Mouse (Mus musculus): ENCODE results near the gene Fam84a.

The Fam84a gene

DNA sequence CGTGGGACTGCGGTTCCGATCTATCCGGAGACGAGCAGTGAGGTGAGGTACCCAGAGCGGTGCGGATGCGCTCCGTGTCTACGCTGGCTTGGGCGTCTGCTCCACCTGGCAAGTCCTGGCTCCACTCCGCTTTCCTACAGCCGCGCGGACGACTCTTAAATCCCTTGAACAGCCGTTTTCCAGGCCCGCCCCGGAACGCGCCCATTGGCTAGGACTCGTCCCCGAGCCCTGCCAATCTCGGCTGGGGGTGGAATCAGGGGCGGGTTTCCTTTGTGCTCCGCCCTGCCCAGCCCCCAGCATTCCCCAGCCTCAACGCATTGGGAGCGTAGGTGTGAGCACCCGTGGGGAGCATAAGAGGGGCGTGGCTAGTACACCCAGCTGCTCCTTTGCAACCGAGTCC lies at the start of gene Fam84a:
Gene Fam84a, minus strand, starts transcription at position 134 of the 400 bp plus-strand sequence.
- no peak for DNase-seq (ENCODE audit: low read depth)

DNA sequence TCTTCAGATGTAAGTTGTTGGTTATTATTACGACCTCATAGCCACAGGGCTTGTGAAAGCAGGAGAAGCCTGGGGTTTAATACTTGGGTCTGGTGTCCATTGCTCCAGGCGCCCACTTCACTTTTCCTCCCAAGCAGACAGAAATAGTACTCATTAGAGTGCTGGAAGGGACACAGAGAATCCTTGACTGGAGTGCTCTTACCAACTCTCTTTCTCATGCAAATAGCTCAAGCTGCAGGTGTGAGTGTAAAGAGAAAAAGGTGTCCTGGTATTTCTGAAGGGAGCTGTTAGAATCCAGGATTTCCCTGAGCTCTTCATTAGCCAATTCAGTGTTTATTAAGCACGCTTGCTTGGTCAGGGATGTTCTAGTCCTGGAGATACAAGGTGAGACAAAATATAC lies 43.6 kb upstream of the Fam84a start:
- DNase-seq (ENCODE audit: low read depth), result no peak

DNA sequence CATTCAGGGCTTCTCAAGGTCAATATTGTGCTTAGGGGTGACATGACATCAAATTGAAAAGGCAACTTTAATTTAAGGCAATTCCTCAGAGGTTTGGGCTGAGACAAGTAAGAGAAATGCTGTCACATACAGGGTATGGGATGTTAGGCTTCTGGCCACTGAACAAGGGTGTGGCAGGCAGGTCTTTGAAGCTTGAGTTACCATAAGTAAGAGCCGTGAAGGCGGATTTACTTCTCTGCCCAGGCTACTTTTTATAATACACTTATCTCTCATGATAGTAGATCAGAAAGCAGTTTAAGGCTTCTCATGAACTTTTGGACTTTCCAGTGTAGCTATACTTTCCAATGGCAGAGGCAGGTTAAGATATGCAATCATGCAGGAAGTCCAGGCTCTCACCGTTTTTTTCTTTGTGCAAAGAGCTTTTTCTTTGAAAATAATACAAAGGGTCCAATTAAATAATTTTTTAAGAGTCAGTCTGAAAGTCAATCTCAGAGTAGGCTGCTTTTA lies 34.9 kb upstream of the Fam84a start:
- DNase-seq (ENCODE audit: low read depth), result no peak

DNA sequence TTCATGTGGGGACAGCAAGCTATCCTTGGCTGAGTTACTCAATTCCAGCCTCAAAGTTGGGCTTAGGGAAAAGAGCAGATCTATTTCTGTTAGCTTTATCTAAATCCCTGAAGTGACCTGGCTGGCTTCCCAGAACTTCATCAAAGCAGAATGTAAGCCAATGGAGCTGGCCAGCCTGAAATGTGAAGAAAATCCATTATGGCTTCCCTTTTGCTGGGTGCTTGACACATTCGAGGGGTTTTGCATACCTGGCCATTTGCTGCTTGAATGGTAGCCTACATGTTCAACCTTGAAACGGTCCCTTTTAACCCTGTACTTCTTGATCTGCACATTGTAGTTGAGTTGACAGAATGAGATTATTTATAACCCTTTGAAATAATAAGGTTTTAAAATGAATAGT lies 13.9 kb upstream of the Fam84a start:
- no peak for DNase-seq (ENCODE audit: low read depth)

DNA sequence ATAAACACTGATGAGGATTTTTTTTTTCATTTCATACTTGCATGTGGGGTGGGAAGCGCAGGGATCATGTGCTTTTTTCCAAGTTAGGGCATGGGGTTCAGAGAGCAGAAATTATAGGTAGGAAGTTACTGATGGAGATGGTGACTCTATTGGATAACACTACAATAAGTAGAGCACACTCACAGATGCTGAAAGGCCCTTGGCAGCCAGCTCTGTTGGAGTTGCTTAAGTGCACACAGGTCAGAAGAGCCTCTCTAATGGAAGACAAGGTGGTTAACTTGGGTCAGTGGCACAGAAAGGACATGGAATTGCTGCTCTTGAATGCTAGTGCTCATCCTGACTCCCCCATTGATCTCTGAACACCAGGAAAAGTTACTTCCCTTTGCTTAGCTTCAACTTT lies 13.1 kb upstream of the Fam84a start:
- DNase-seq (ENCODE audit: low read depth), result no peak

DNA sequence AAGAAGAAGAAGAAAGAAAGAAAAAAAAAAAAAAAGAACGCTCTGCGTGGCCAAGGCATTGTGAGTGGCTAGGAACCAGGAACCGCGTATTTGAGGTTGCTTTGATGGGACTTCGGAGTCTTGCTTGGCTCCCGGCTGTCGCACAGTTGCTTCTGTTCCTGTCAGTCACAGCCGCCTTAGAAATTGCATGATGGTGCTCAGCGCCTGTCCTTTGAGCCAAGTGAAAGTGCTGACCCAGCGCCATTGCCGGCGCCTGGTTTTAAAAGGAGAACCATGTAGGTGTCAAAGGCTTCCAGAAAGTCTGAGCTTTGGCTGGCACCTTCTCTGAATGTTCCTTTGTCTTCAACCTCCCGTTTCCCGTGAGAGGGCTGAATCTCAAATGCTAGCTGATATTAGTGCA lies 572 bp upstream of the Fam84a start:
- no peak for DNase-seq (ENCODE audit: low read depth)

DNA sequence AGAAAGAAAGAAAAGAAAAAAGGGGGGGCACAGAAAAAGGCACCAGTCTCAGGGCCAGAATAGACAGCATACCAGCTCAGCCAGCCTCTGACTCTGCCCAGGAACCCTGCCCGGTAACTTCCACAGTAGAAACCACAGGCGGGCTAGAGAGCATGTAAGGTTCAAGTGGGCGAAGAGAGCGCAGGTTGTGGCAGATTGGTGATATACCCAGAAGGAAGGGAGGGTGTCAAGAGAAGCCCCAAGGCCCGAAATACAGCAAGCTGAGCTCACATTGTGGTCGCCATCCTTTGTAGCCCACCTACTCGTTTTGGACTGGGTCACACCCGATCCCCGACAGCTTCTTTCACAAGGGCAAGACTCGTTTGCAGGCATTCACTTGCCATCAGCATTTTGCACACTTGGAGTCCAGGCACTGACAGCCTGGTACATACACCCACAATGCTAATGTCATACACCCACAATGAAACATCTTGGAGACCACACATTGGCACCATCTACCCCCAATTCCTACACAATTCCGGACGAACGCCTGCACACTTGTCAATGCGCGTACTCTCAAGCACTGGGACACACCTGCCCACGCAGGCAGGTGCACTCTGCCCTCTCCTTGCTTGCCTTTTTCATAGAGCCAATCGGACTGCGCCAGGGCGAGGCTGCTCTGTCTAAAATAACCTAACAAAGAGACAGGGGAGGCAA lies 770 bp downstream of the Fam84a start:
- no peak for DNase-seq (ENCODE audit: low read depth)

DNA sequence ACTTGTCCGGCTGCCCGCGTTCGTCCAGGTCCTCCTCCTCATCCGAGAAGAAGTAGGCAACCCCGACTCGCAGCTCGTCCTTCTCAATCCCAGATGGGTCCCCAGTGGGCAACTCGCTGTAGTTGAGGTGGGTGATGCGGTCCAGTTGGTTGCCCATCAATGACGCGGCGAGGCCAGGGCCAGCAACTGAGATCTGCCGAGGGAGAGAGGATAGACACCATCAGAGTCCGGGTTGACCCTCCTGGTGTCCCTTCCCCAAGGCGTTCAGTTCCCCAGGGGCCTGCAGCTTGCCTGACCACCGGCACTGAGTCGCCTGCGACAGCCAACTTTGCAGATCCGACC lies 1.3 kb downstream of the Fam84a start:
- DNase-seq (ENCODE audit: low read depth), result no peak

DNA sequence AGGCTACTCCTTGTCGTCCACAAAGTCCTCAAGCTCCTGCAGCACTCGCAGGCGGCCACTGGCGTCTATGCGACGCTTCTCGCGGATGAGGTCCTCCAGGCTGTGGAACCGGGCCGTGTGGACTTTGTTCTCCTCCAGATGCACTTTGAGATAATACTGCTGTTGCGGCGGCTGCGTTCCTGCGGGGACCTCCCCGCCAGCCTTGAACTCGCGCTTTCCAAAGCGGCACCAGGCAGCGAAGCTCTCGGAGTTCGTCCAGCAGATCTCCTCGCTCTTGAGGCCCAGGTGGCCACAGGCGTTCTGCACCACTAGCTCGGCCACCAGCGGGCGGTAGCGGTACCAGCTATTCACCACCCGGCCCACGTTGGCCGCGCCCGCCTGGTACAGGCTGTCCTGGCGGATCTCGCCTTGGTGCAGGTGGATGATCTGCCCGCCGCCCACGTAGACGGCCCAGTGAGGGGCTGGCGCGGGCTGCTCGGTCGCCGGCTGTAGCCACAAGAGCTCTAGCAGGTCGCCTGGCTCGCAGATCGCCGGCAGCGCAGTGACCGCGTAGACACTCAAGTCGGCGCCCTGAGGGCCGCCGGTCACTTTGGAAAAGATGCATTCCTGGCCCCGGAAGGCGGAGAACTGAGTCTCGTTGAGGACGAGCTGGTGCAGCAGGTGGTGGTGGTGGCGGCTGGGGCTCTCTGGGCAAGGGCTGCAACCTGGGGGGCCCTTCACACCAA lies 1.8 kb downstream of the Fam84a start:
- no peak for DNase-seq (ENCODE audit: low read depth)

DNA sequence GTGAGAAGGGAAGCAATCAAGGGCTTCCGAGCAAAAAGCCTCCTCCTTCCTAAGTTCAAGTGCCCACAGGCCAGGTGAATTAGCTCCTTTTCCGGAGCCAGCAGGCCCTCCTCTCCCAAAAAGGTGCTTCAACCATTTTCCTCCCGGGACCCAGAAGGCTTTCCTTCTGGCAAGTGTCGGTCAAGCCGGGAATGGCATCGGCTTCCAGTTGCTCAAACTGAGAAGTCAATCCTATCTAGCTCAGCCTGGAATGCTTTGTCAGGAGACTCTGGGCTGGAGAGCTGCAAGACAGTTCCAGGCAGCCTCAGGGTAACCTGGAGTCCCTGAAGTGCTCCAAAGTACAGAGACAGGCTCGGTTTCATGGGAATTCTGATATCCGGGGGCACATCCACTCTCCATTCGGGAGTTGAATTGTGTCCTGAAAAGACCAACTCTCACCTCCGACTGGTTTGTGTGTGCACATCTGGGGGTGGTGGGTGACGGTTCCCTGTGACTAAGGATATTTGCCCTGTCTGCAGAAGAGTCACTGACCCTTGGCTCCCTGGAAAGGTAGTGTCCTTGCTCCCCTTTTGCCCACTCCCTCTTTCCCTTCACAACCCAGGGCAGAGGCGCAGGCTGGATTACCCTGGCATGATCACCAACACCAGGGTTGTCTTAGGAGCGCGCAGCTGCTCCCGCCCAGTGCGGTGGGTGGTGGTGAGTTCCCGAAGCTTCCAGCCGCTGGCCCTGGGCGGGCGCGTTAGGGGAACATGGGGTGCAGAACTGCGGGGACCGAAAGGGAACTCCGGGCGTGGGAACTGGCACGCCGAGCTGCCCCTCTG lies 2.6 kb downstream of the Fam84a start:
- no peak for DNase-seq (ENCODE audit: low read depth)

DNA sequence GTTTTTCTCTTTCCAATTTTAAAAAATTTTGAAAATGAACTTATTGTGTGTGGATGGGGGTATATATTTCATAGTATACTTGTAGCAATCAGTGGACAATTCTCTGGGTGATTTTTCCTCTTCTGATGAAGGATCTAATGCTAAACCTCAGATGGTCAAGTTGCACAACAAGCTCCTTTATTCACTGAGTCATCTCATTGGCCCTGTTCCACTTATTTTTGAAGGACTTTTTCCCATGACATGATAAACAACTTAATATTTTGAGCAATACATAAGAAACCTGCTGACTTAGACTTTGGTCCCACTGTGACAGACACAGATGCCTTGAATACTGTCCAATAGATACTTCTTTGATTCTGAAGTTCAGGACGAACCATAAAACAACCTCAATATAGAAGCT lies 14.8 kb downstream of the Fam84a start:
- peak; percentile 2 for DNase-seq (ENCODE audit: low read depth)

DNA sequence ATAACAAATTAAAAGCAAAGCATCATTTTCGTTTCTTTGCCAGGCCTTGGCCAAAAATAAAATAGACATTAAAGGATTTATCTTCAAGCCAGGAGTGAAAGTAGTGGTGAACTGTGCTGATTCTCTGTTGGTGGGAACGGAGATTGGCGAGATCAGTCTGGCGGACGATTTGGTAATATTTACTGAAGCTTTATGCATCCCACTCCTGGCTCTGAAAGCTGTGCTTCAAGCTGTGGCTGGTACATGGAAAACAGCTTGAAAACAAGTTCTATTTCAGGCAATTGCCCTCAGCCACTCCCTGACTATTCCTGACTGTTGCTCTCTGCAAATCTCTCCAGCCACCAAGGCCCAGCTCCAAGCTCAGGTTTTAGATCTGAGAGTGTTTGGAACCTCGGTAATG lies 37.1 kb downstream of the Fam84a start:
- DNase-seq (ENCODE audit: low read depth), result no peak

DNA sequence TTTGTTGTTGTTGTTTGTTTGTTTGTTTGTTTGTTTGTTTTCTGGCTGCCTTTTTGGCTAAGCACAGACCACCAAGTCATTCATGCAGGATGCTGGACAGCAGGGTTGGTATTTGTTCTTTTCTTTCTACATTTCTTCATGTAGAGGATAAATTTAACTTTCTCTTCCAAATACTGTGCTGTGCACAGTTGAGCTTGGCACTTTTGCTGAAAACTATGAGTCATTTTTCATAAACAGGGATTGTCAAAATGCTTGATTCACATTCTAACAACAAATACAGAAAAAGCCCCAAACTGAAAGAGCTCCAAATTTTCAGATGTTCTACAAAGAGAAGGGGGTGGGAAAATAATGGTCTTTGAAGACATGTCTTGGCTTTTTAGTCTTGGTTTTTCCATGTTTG lies 54.9 kb downstream of the Fam84a start:
- no peak for DNase-seq (ENCODE audit: low read depth)
